ENCODE assay signal across 9 mouse cellular contexts in the genomic region with DNA sequence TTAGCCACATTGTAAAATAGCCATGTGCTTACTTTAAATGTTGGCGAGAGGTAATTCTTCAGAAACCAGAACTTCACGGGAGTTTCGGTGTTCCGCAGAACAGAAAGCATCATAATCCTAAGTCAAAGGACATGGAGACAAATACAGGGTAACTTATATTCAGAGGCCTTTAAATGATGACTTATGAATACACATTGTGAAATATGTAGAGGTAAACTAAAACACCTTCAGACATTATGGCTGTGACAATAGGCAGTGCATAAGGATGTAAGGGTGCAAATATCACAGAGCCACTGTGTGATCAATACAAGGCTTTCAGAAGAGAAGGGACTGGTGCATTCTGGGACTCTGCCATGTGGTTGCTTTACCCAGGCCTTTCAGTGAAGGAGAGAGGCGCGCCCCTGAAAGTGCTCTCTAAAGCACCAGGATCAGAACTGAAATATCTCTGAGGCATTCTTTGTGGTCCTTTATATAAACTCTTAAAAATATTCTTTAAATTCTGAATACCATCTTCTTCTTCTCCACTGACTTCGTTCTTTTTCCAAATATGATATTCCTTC.
A peak's percentile ranks its signal among the peaks of the same experiment; 100 is the strongest.
DNase-seq lines count a peak whose midpoint lies in the region; ATAC-seq lines count a peak whose summit lies in the region.
"Had no signal": no experiment of that assay in that cellular context is flagged by ENCODE, and none has a peak within 500 bp of the region (broad histone marks: within the 10 kb centered on the region; RNA-seq: fewer than 3 reads in every experiment).

No protein-coding gene starts in this region.

- H3K9ac ChIP-seq in heart, embryonic 14.5 days (ENCODE audit: low read length) = peak overlapping the region; percentile 68
- peak overlapping the region; percentile 50 for H3K9ac ChIP-seq in hindbrain, embryonic 14.5 days
- H3K9ac ChIP-seq in midbrain, embryonic 13.5 days (replicated peaks) = peak overlapping the region; percentile 46

- H3K9me3 ChIP-seq in heart, embryonic 14.5 days (ENCODE audit: control insufficient read depth, low read length) = no peaks in the 10 kb centered on the region
- H3K9me3 ChIP-seq in hindbrain, embryonic 14.5 days (ENCODE audit: control insufficient read depth, low read length) = no peaks in the 10 kb centered on the region
- H3K9me3 ChIP-seq in midbrain, embryonic 13.5 days = no peaks in the 10 kb centered on the region

- H3K4me1 ChIP-seq in heart, embryonic 14.5 days (ENCODE audit: control insufficient read depth in 2 of 2, insufficient read depth in 2 of 2, low read length in 2 of 2) = peaks cover 0 to 5% of the 10 kb centered on the region in 2 experiments; a peak in 1 of 4 replicates
- no peaks in the 10 kb centered on the region for H3K4me1 ChIP-seq in hindbrain, embryonic 14.5 days (replicated peaks; ENCODE audit: control insufficient read depth, insufficient read depth, low read length)
- peaks cover 18% of the 10 kb centered on the region for H3K4me1 ChIP-seq in midbrain, embryonic 13.5 days (replicated peaks)

- WGBS in heart, embryonic 14.5 days = 50% methylated on average over 7 of the region's 7 CpGs
- 58% methylated on average over 7 of the region's 7 CpGs for WGBS in hindbrain, embryonic 14.5 days
- WGBS in midbrain, embryonic 13.5 days = 42% methylated on average over 7 of the region's 7 CpGs

- ATAC-seq in heart, embryonic 14.5 days (ENCODE audit: insufficient number of reproducible peaks, insufficient read depth, low FRiP score, low read depth) = no peak
- ATAC-seq in hindbrain, embryonic 14.5 days (ENCODE audit: low FRiP score) = no peak
- ATAC-seq in midbrain, embryonic 13.5 days = no peak

- 0 out of 4 replicates have a peak overlapping the region, but pooled peaks of 1 of the 2 experiments have one; percentile 15 for H3K27ac ChIP-seq in heart, embryonic 14.5 days (replicated peaks in 1 of 2; ENCODE audit: control insufficient read depth in 1 of 2, insufficient read depth in 1 of 2, low read depth in 2 of 2, low read length in 2 of 2)
- H3K27ac ChIP-seq in hindbrain, embryonic 14.5 days = peak overlapping the region; percentile 75
- peak overlapping the region; percentile 25; the same call in 1 of the 2 replicates for H3K27ac ChIP-seq in midbrain, embryonic 13.5 days

- DNase-seq in heart, adult 18-20 months = no peak
- DNase-seq in brain, adult 2 months (ENCODE audit: low read depth, low spot score) = peak; percentile 16
- DNase-seq in hindbrain, embryonic 14.5 days (ENCODE audit: low spot score) = no peak
- no peak for DNase-seq in adrenal gland, adult 2 months
- DNase-seq in right cerebral cortex, postnatal 4 days = no peak
- DNase-seq in spleen, adult 18-20 months = no peak

- peak overlapping the region; percentile 95 for H3K4me2 ChIP-seq in heart, embryonic 14.5 days (ENCODE audit: low read length)
- H3K4me2 ChIP-seq in hindbrain, embryonic 14.5 days (replicated peaks) = peak overlapping the region; percentile 97
- peak overlapping the region; percentile 81 for H3K4me2 ChIP-seq in midbrain, embryonic 13.5 days (replicated peaks)

- peaks cover 13% of the 10 kb centered on the region; the same call in 1 of the 2 replicates for H3K36me3 ChIP-seq in heart, embryonic 14.5 days (ENCODE audit: control insufficient read depth, insufficient read depth, low read length)
- no peaks in the 10 kb centered on the region for H3K36me3 ChIP-seq in hindbrain, embryonic 14.5 days (replicated peaks; ENCODE audit: control insufficient read depth, insufficient read depth)
- peaks cover 5% of the 10 kb centered on the region; the same call in 1 of the 2 replicates for H3K36me3 ChIP-seq in midbrain, embryonic 13.5 days

- no peaks in the 10 kb centered on the region for H3K27me3 ChIP-seq in heart, embryonic 14.5 days (ENCODE audit: control insufficient read depth, insufficient read depth, low read length)
- no peaks in the 10 kb centered on the region for H3K27me3 ChIP-seq in hindbrain, embryonic 14.5 days (ENCODE audit: control insufficient read depth, insufficient read depth, low read length)
- no peaks in the 10 kb centered on the region for H3K27me3 ChIP-seq in midbrain, embryonic 13.5 days
- H3K27me3 ChIP-seq: Patski had no signal

- peak overlapping the region in 1 of 2 experiments; percentile 56; a peak in 2 of 4 replicates for H3K4me3 ChIP-seq in heart, embryonic 14.5 days (ENCODE audit: control insufficient read depth in 1 of 2, insufficient read depth in 1 of 2, low read depth in 1 of 2, low read length in 2 of 2)
- peak overlapping the region; percentile 47 for H3K4me3 ChIP-seq in hindbrain, embryonic 14.5 days (replicated peaks; ENCODE audit: low read length)
- peak overlapping the region; percentile 48 for H3K4me3 ChIP-seq in midbrain, embryonic 13.5 days (replicated peaks)
